ENCODE assay signal across 11 mouse cellular contexts in the genomic region with DNA sequence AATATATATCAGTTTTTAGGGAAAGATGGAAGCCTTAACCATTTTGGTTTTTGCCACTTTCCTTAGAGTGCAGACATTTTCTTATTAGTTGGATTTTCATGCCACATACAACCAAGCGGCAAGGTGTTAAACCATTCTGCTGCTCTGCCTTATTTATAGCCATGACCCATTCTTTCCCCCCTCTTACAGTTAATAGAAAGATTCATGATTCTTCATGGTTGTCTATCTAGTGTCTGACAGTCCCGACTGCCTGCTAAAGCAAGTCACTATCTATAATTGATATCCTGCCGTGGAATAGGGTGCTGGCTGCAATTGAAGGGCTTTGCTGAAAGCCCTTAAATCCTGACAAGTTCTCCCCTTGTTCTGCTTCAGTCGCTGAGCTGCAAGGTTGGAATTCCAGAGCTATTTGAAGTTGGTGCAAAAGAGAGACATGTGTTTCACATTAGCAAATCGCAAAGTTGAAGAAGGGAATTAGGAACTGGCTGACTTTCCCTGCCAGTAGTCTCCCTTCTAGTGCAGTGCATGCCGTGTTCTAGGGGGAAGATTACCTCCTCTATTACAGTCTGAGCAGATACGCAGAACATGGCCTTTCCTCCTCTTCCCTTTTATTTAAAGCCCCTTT.
A peak's percentile ranks its signal among the peaks of the same experiment; 100 is the strongest.
DNase-seq lines count a peak whose midpoint lies in the region; ATAC-seq and TF ChIP-seq lines count a peak whose summit lies in the region.
"Had no signal": no experiment of that assay in that cellular context is flagged by ENCODE, and none has a peak within 500 bp of the region (broad histone marks: within the 10 kb centered on the region; RNA-seq: fewer than 3 reads in every experiment).

No protein-coding gene starts in this region.

- peak; percentile 23 for DNase-seq in lung, postnatal 0 days (ENCODE audit: low spot score)
- DNase-seq in lung, postnatal 36 days, result no peak
- DNase-seq in layer of hippocampus, adult 18-20 months (ENCODE audit: low spot score in 2 of 2), result no peak
- no peak for DNase-seq in left cerebral cortex, postnatal 4 days
- DNase-seq: cerebellum, postnatal 25 days; liver, embryonic 13.5 days had no signal

- peaks cover 57% of the 10 kb centered on the region for H3K27me3 ChIP-seq in heart, embryonic 12.5 days (replicated peaks)
- peaks cover 36% of the 10 kb centered on the region for H3K27me3 ChIP-seq in heart, embryonic 11.5 days (ENCODE audit: control insufficient read depth, insufficient read depth, low read length)
- H3K27me3 ChIP-seq in lung, postnatal 0 days (replicated peaks; ENCODE audit: insufficient read depth, low read length), result no peaks in the 10 kb centered on the region
- H3K27me3 ChIP-seq in embryonic facial prominence, embryonic 13.5 days, result no peaks in the 10 kb centered on the region
- H3K27me3 ChIP-seq in midbrain, embryonic 16.5 days (ENCODE audit: control insufficient read depth, insufficient read depth, low read depth, low read length), result no peaks in the 10 kb centered on the region
- H3K27me3 ChIP-seq: hindbrain, embryonic 15.5 days; liver, embryonic 13.5 days had no signal

- no peak for TF ChIP-seq EP300 in lung, postnatal 0 days (IDR thresholded peaks at IDR 0.05)

- H3K9me3 ChIP-seq in heart, embryonic 12.5 days (replicated peaks), result no peaks in the 10 kb centered on the region
- H3K9me3 ChIP-seq in heart, embryonic 11.5 days (replicated peaks; ENCODE audit: control insufficient read depth, low read length), result no peaks in the 10 kb centered on the region
- H3K9me3 ChIP-seq in lung, postnatal 0 days (ENCODE audit: low read length), result no peaks in the 10 kb centered on the region
- no peaks in the 10 kb centered on the region for H3K9me3 ChIP-seq in embryonic facial prominence, embryonic 13.5 days
- H3K9me3 ChIP-seq in midbrain, embryonic 16.5 days (replicated peaks; ENCODE audit: control insufficient read depth, low read length, poor library complexity, severe bottlenecking), result no peaks in the 10 kb centered on the region
- H3K9me3 ChIP-seq: hindbrain, embryonic 15.5 days; liver, embryonic 13.5 days had no signal

- peak overlapping the region; percentile 4; the same call in 1 of the 2 replicates for H3K4me2 ChIP-seq in heart, embryonic 12.5 days
- H3K4me2 ChIP-seq in heart, embryonic 11.5 days, result no peak overlapping the region; the same call in 1 of the 2 replicates
- no peak overlapping the region for H3K4me2 ChIP-seq in lung, postnatal 0 days (replicated peaks; ENCODE audit: low read depth, low read length)
- no peak overlapping the region for H3K4me2 ChIP-seq in embryonic facial prominence, embryonic 13.5 days
- no peak overlapping the region for H3K4me2 ChIP-seq in midbrain, embryonic 16.5 days (ENCODE audit: low read length)
- H3K4me2 ChIP-seq: hindbrain, embryonic 15.5 days; liver, embryonic 13.5 days had no signal

- peaks cover 10% of the 10 kb centered on the region for H3K4me1 ChIP-seq in heart, embryonic 12.5 days (replicated peaks)
- H3K4me1 ChIP-seq in heart, embryonic 11.5 days (ENCODE audit: control insufficient read depth, insufficient read depth, low read length), result peaks cover 8% of the 10 kb centered on the region; the same call in 1 of the 2 replicates
- H3K4me1 ChIP-seq in lung, postnatal 0 days (ENCODE audit: insufficient read depth, low read depth, low read length), result no peaks in the 10 kb centered on the region
- peaks cover 34% of the 10 kb centered on the region for H3K4me1 ChIP-seq in embryonic facial prominence, embryonic 13.5 days
- peaks cover 2% of the 10 kb centered on the region; the same call in 1 of the 2 replicates for H3K4me1 ChIP-seq in midbrain, embryonic 16.5 days (ENCODE audit: control insufficient read depth, insufficient read depth, low read length)
- H3K4me1 ChIP-seq: hindbrain, embryonic 15.5 days had no signal

- peaks cover 23% of the 10 kb centered on the region; the same call in 1 of the 2 replicates for H3K36me3 ChIP-seq in heart, embryonic 12.5 days
- no peaks in the 10 kb centered on the region; the same call in 1 of the 2 replicates for H3K36me3 ChIP-seq in heart, embryonic 11.5 days (ENCODE audit: control insufficient read depth, insufficient read depth, low read length)
- H3K36me3 ChIP-seq in lung, postnatal 0 days (ENCODE audit: insufficient read depth, low read length), result no peaks in the 10 kb centered on the region
- peaks cover 48% of the 10 kb centered on the region for H3K36me3 ChIP-seq in embryonic facial prominence, embryonic 13.5 days
- H3K36me3 ChIP-seq in midbrain, embryonic 16.5 days (ENCODE audit: control insufficient read depth, insufficient read depth, low read length), result no peaks in the 10 kb centered on the region
- H3K36me3 ChIP-seq: hindbrain, embryonic 15.5 days; liver, embryonic 13.5 days had no signal

- peak; percentile 57; the same call in 1 of the 2 replicates for ATAC-seq in heart, embryonic 12.5 days (ENCODE audit: insufficient number of reproducible peaks, low FRiP score)
- no peak; the same call in 1 of the 2 replicates for ATAC-seq in heart, embryonic 11.5 days (replicated peaks; ENCODE audit: insufficient number of reproducible peaks, low FRiP score, low TSS enrichment)
- no peak for ATAC-seq in lung, postnatal 0 days
- 0 out of 2 replicates have a peak, but pooled peaks have one; percentile 32 for ATAC-seq in embryonic facial prominence, embryonic 13.5 days (ENCODE audit: insufficient number of reproducible peaks, insufficient read depth, low FRiP score, low TSS enrichment, low read depth)
- peak; percentile 63 for ATAC-seq in midbrain, embryonic 16.5 days

- no peak for TF ChIP-seq CTCF in lung, postnatal 0 days (IDR thresholded peaks at IDR 0.05)

- 0 out of 2 replicates have a peak overlapping the region, but pooled peaks have one; percentile 28 for H3K27ac ChIP-seq in heart, embryonic 12.5 days (ENCODE audit: poor library complexity, severe bottlenecking)
- no peak overlapping the region for H3K27ac ChIP-seq in heart, embryonic 11.5 days (ENCODE audit: low read depth, low read length)
- no peak overlapping the region for H3K27ac ChIP-seq in lung, postnatal 0 days (ENCODE audit: low read length)
- peak overlapping the region; percentile 49 for H3K27ac ChIP-seq in embryonic facial prominence, embryonic 13.5 days
- H3K27ac ChIP-seq in midbrain, embryonic 16.5 days (ENCODE audit: low read length), result no peak overlapping the region
- H3K27ac ChIP-seq: hindbrain, embryonic 15.5 days; liver, embryonic 13.5 days had no signal

- intact Hi-C loops in left cerebral cortex, postnatal 4 days (cut with DNase I), result no loop called here

- no peak overlapping the region for H3K4me3 ChIP-seq in heart, embryonic 12.5 days
- no peak overlapping the region for H3K4me3 ChIP-seq in heart, embryonic 11.5 days (ENCODE audit: low read depth, low read length)
- H3K4me3 ChIP-seq in lung, postnatal 0 days (ENCODE audit: low read depth, low read length), result no peak overlapping the region
- no peak overlapping the region for H3K4me3 ChIP-seq in embryonic facial prominence, embryonic 13.5 days
- H3K4me3 ChIP-seq in midbrain, embryonic 16.5 days (ENCODE audit: low read depth, low read length), result no peak overlapping the region
- H3K4me3 ChIP-seq: hindbrain, embryonic 15.5 days; liver, embryonic 13.5 days had no signal

- 15% methylated on average over 7 of the region's 7 CpGs for WGBS in heart, embryonic 12.5 days
- 21% methylated on average over 7 of the region's 7 CpGs for WGBS in heart, embryonic 11.5 days (ENCODE audit: insufficient replicate concordance)
- WGBS in lung, postnatal 0 days, result 37% methylated on average over 7 of the region's 7 CpGs
- WGBS in embryonic facial prominence, embryonic 13.5 days, result 12% methylated on average over 7 of the region's 7 CpGs
- WGBS in midbrain, embryonic 16.5 days, result 32% methylated on average over 7 of the region's 7 CpGs

- H3K9ac ChIP-seq in heart, embryonic 12.5 days, result no peak overlapping the region
- no peak overlapping the region for H3K9ac ChIP-seq in heart, embryonic 11.5 days (ENCODE audit: low read depth, low read length)
- no peak overlapping the region for H3K9ac ChIP-seq in lung, postnatal 0 days (replicated peaks; ENCODE audit: low read depth)
- no peak overlapping the region for H3K9ac ChIP-seq in embryonic facial prominence, embryonic 13.5 days
- H3K9ac ChIP-seq in midbrain, embryonic 16.5 days (ENCODE audit: low read depth, low read length), result no peak overlapping the region
- H3K9ac ChIP-seq: hindbrain, embryonic 15.5 days; liver, embryonic 13.5 days had no signal

Comparison
In these comparisons a context has a peak if more than half of its experiments do, and no peak if none do; other contexts are left out.
1. ATAC-seq: peak in heart, embryonic 12.5 days (single experiment), embryonic facial prominence, embryonic 13.5 days (single experiment) and midbrain, embryonic 16.5 days (single experiment); none in heart, embryonic 11.5 days (single experiment) and lung, postnatal 0 days (single experiment).
2. H3K27ac ChIP-seq: peak in heart, embryonic 12.5 days (single experiment) and embryonic facial prominence, embryonic 13.5 days (single experiment); none in heart, embryonic 11.5 days (single experiment), lung, postnatal 0 days (single experiment) and midbrain, embryonic 16.5 days (single experiment).